Mouse (Mus musculus) forelimb bud, embryonic 11.5 days (tissue): ENCODE measurements around the gene Wfdc15a.
"Not testable (repeated sequence)": the region's sequence is repeated elsewhere in the genome, so short reads cannot be mapped to it uniquely, and the experiment has no call there.

ENCODE experiments used
- DNase-seq: peaks from one replicate; pipeline ENCODE4 v3.0.0-alpha.2; 2012; ENCODE audit warnings: low read depth, low spot score

Wfdc15a gene

DNA sequence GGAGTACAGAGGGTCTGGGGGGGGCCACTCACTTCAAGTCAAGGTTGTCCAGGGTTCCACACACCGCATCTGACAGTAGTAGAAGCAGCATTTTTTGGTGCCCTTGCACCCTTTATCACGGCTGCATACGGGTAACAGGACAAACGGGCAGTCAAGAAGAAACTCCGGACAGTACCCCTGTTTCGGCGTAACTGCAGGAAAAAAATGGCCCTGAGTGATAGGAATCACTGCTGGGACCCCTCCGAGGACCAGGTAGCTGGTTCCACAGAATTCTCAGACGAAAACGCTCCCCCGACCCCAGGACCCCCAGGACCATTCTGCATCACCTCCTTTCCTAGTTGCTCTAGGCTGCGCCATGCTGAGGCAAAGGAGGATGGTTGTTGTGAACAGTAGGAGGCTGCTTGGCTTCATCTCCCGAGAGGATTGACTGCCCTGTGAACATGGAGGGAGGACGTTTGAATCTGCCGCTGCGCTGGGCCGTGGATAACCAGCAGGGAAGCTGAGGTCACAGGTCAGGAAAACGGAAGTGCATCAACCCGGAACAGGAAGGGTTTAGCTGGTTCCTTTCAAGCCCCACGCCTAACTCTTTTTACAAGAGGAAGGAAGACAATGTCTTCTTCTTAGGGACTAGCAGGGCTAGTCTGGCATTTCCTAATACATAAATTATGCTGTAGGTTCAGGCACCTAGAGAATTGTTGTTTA, at the start of gene Wfdc15a:
Gene Wfdc15a, minus strand, starts transcription at position 505 of the 702 bp plus-strand sequence.
- DNase-seq: no peak

DNA sequence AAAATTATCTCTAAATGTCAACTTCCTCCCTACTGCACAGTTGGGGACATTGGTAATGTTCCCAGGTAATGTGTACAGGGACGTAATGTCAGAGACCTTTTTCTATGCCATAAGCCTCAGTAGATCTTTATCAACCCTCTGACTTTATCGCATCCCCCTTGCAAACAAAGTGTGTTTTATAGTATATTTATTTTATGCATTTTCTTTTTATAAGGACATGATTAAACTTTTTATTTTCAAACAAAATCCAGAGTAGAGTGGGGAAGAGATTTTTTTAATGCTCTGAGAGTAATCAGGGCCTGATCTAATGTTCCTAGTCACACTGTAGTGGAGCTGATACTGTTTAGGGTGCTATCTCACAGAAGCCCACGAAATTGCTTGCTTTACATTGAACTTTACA, 38.4 kb upstream of the Wfdc15a start, which contains the start of gene Svs2:
Gene Svs2, minus strand, starts transcription at position 101 of the 400 bp plus-strand sequence.
- DNase-seq: no peak

DNA sequence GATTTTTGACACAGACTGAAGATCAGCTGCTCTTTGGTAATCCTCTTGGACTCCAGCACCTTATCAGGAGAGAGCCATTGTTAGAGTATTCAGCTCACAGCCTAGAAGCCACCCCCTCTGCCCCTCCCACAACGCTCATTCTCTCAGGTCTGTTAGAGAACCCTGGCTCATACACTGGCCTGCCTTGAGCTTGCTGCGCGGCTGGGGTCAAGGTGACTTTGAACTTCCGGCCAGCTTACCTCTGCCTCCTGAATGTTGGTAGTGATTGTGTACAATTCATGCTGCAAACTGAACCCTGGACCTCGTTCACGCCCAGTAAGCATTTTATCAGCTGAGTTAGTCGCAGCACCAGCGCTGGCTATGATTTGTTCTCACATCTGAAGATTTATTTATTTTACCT, 32.7 kb upstream of the Wfdc15a start:
- DNase-seq: no peak

DNA sequence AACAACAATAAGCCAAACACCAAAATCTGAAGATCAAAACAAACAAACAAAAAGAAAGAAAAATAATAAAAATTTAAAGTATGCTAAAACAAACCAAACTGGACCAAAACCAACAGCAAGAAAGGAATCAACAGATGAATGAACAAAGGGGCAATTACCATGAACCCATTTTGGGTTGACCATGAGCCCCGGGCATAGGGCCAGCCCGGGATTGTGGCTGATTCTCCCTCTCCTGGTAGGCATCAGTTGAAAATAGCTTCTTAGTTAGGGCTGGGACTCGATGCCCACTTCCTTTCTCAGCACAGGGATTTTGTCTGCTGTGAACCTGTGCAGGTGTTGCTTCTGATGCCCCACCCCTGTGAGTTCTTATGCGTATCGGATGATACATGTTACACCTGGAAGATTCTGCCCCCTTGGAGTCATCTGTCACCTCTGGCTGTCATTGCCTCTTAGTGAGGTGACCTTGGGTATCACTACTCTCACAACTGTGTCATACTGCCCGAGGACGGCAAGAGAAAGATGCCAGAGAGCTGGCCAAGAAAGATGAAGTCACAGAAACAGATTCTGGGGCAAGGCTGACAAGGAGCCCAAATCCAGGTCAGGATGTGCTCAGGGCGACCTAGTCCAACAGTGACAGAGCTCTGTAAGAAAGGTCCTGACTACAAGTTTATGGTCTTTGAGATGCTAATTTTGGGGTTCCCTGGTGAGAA, 28.6 kb upstream of the Wfdc15a start:
- no peak for DNase-seq

DNA sequence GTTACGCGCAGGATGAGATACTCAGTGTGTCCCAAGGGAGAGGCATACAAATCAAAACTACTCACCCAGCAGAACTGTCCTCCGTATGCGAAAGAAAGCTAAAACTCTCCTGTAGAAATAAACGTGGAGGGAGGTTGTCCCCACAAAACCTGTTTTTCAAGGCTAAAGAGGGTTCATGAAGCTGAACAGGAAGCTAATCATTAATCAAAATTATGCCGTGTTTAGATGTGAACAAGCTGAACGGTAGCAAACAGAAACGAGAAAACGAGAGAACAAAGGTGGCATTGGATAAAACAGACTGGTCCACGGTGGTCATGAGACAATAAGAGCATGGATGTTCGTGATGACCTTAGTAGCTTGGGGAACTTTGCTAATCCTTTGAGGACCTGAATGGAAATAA, 21.6 kb upstream of the Wfdc15a start, which contains the start of gene Wfdc15b:
Gene Wfdc15b, minus strand, starts transcription at position 139 of the 400 bp plus-strand sequence.
- no peak for DNase-seq

DNA sequence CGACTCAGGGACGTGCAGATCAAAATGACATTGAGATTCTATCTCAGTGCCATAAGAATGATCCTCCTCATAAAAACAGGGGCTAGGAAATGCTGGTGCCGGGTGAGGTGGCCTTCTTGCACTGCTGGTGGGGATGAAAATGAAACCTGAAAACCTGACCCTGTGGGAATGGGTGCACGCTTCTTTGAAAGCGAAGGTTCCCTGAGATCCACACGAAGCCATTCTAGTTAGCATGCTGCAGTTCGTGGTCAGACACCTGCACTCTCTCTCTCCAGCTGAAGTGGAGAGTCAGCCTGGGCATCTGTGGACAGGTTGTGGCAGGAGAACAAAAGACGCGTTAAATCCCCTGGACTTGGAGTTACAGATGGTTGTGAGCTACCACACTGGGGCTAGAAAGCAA, 19.4 kb upstream of the Wfdc15a start:
- DNase-seq: no peak

DNA sequence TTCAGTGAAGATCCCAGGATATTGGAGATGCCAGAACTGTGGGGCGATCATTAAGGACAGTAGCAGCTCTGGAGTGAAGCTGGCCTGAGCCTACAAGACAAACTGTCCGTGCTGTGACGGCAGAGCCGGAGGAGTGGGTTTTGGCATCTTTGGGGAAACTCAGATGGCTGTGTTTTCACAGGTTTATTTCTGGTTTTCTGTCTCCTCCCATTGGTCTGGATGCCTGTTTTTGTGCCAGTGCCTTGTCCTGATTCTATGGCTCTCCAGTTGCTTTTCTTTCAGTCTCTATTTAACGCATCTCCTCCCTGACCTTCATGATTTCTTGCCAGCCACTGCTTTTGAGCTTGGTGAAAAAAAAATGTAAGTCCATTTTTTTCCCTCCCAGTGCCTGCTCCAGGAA, 12.8 kb upstream of the Wfdc15a start:
- no peak for DNase-seq

DNA sequence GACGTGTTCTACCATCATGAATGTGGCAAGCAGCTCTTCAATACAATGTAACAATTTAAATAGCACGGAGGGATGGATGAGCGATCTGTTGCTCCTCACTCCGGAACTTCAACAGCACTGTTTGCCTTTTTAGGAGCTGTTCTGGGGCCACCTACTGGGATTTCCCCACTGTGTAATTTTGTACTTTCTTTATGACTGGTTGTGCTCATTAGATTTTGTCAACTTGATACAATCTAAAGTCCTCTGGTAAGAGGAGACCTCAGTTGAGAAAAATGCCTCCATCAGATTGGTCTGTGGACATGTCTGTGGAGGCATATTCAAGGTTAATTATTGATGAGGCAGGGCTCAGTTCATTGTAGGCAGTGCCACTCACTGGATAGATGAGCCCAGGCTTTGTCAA, 11.0 kb upstream of the Wfdc15a start:
- no peak for DNase-seq

DNA sequence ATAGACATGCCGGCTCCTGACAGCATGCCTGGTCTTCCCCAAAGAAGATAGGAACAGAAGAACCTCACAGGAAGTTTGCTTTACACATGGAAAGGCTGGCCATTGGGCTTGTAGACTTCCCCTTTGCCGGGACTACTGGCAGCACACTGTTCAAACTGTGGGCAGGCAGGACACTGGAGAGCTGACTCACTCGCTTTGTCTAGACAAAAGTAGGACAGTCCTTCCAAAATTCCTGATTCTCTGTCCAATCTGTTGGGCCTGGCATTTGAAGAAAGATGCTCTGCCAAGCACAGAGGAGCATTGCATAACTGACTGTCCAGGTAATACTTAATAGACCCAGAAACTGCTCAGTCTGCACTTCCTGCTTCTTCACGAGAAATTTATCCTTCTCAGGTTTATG, 6.7 kb upstream of the Wfdc15a start:
- DNase-seq: no peak

DNA sequence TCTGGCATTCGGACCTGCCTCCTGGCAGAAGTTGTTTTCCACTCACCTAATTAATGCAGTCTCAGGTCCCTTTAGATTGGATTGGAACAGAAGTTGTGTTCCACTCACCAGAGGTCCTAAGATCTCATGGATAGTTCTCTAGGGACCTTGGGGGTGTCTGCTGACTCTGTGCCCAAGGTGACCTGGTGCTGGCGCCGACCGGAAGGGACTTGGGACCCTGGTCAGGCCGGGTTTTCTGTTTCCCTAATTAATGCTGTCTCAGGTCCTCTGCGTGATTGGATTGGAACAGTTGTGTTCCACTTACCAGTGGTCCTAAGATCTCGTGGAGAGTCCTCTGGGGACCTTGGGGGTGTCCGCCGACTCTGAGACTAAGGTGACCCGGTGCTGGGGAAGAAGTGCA, 6.1 kb upstream of the Wfdc15a start:
- not testable (repeated sequence) for DNase-seq

DNA sequence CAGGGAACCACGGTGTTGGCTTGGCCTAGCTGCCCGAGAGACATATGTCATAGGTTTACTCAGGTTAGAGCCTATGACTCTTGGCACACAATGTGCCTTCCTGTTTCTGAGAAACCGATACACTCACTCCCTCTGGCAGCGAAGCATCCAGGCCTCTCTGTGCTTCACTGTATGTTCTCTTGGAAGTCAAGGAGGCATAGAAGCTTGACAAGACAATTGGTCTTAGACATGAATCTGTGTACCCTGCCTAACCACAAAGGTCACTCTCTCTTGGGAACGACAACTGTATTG, 3.3 kb downstream of the Wfdc15a start:
- no peak for DNase-seq

DNA sequence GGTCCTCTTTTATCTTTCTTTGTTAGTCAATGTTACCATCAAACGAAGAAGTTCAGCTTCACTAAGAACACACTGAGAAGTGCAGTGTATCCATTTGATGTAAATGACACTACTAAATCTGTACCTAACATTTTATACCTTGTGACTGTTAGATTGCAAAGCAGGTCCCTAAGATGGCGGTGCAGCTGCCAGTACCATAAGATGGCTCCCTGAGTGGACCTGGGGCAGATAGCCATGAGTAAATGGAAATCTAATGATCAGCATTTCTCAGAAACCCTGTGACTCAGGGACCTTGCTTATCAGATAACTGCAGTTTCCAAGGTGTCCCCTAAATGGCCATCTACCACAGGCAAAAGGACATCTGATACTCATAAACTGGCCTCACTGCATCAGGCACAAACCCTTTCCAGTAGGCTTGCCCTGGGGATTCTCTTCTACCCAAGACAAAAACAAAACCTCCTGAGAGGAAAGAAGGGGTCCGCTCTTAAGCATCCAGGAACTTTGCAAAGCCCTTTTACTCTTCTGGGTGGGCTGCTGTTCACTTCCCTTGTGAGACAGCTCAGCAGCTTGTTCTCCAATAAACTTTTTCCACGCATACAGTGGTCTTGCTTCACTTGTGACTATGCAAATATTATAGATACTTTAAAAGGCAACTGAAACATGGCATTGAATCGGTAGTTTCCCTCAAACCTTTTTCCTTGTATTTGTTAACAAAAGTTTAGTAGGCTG, 3.8 kb downstream of the Wfdc15a start:
- no peak for DNase-seq

DNA sequence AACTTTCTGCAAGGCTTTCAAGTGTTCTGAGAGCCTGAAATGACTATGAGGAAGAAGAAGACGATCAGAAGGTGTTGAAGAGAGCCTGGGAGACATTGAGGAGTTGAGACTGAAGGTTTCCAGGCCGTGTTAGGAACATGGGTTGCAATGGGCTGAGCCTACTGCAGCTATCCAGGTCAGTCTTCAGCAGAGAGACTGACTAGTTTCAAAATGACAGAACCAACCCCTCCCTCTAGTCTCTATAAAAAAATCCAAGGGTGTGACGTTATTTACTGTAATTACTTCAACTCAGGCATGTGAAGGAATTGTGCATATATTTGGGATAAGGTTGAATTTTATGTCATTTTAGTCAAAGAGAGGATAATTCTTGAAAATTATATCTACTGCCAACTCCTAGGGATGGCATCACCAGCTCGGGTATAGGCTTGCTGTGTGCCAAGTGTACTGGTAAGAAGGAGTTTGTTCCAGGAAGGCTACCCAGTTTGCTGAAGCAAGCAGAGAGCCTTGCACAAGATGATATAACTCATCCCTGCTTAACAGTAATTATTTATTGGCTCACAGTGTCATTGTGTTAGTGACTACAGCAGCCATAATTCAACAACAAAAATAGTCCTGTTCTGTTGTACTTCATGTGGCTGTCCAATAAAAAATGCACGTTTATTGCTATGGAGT, 4.8 kb downstream of the Wfdc15a start:
- DNase-seq: no peak

DNA sequence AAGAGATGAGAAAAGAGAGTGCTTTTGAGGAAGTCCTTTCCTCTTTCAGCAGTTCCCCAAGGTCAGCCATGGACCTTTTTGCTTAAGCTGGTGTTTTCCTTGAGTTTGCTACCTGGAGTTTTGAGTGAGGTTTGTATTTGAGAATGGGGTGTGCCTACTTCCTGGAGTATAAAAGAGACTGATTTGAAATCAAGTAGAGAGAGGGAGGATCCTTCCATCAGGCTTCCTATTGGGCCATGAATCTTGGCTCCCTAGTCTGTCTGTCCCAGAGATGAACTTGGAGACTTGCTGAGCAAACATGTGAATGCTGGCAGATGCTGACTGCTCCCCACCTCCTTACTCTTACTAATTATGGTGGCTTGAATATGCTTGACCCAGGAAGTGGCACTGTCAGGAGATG, 7.7 kb downstream of the Wfdc15a start:
- no peak for DNase-seq

DNA sequence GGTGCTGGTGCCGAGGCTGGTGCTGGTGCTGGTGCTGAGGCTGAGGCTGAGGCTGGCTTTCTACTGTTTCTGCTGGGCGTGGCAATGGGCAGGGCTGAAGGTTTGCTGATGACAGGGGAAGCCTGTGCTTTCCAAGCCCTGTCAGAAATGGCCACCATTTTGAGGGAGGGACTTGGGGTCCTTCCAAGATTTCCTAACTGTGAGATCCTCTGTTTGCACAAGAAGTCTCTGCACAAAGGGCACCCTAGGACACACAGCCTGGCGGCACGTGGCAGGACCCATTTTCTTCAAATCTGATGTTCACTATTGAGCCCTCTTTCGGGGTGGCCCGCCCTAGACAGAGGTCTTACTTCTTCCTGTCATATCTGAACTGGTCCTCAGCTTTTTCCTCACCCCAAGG, 9.4 kb downstream of the Wfdc15a start, which contains the start of gene Wfdc12:
Gene Wfdc12, minus strand, starts transcription at position 33 of the 400 bp plus-strand sequence.
- DNase-seq: no peak

DNA sequence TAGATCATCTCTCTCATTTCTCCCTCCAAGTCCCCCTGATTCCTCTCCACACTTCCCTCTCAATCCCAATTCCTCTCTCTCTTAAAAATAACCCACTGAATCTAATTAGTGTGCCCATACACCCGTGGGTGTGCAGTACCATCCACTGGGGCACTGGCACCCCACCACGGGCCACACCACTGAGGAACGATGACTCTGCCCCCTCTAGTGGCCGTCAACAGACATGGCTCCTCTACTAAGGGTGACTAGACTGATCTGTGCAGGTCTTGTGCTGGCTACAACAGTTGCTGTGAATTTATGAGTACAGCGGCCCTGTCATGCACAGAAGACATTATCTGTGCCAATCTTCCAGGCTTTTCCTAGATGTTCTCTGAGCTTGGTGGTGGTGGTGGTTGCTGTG, 11.2 kb downstream of the Wfdc15a start:
- DNase-seq: no peak

DNA sequence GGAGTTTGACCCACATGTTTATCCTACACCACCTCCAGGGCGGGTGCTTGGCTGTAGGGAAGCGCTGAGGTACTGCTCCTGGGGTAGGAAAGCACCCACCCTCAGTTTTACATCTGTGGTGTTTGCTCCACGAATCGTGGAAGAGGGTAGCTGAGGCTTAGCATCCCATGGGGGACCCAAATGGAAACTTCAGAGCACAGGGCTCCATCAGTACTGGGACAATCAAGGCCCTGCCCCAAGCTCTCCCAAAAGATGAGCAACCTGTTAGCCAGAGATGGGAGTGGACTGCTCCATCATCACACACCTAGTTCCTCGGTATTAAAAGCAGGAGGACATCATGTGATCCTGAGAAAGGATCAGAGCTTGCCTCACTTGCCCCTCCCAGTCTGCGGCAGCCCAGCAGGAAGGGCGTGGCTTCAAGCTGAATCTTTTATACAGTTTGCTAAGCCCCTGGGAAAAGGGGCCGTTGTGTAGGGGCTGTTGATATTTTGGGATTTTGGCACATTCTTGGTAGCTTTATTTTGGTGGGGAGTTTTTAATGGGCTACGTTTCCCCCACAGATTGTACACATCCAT, 15.7 kb downstream of the Wfdc15a start:
- no peak for DNase-seq

DNA sequence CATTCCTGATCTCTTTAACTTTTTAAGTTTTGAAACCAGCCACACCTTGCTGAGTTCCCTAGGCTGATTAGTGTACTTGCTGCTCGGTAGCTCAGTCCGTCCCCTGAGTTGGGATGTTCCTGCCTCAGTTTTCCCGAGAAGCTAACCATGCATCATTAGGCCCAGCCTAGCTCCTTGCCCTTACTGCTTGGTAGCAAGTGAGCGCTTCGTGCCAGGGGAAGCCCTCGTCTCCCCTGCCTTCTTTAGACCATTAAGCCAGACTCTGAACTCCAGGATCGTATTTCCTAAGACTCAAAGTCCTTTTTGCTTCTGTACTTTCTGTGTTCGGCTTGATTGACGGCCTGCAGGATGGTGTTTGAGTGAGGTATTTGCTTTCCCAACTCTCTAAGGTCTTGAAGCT, 16.6 kb downstream of the Wfdc15a start:
- no peak for DNase-seq

DNA sequence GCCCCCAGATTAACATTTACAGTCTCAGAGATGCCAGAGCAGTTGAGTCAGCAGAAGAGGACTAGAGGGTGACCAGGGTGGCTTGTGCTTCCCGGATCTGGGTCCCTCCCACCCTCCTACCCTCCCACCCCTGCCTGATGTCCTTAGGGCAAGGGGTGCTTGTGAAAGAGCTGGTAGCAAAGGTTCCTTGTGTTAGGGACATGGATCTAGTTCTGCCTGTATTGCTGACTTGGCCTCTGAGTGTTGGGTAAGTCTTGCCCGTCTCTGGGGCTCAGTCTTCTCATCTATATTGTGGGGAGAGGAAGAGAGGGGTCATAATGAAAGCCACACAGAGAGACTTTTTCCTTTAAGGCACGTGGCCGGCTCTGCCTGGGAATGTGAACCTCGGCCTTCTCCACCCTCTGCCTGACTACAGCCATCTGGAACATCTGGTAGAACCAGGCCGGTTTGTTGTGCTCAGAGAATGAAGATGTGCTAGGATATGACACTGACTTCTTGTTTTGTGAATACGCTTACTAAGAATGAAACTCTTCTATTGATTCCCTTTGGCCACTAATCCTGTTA, 17.2 kb downstream of the Wfdc15a start, which contains the start of gene Wfdc5:
Gene Wfdc5, minus strand, starts transcription at position 51 of the 564 bp plus-strand sequence.
- no peak for DNase-seq

DNA sequence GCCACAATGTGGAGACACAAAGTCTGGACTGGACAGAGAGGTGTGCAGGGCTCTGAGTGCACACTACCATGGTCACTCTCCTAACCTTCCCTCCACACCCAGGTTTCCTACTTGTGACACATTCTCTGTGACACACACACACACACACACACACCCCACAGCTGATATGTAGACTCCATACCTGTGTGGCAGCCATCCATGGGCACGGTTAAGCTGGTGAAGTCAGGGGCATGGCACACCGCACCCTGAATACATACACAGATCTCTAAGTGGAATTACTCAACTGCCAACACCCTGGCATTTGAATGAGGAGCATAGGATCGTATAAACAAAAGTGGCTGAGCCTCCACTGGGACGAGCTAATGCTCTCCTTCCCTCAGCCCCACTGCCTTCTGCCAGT, 19.2 kb downstream of the Wfdc15a start:
- no peak for DNase-seq

DNA sequence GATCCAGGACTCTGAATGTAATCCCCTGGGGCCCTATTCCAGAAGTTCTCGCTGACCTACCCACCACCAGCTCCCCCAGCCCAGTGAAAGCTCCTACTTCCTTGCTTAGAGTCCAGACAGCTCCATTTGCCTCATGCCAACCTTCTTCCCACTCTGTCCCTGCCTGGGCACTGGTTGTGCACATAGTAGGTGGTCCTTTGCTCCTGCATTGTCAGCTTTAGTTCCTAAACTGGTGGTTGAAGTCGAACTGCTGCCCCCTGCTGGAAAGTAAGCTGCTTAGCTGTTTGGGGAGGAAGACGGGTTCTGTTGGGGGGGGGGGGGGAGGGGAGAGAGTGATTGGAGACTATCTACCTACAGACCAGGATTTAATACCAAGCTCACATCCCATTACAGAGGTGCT, 19.8 kb downstream of the Wfdc15a start:
- DNase-seq: no peak
